Mouse (Mus musculus) heart, postnatal 0 days (tissue): Measurements from ENCODE around the gene Camta1.

Source experiments
- CTCF ChIP-seq: IDR thresholded peaks from 2 replicates; pipeline ENCODE4 v1.5.1; 2016; ENCODE audit warnings: antibody characterized with exemption, control low read depth, low read depth
- EP300 ChIP-seq: IDR thresholded peaks from 2 replicates; pipeline ENCODE4 v1.6.1; 2016; ENCODE audit warnings: antibody characterized with exemption, low read depth

DNA sequence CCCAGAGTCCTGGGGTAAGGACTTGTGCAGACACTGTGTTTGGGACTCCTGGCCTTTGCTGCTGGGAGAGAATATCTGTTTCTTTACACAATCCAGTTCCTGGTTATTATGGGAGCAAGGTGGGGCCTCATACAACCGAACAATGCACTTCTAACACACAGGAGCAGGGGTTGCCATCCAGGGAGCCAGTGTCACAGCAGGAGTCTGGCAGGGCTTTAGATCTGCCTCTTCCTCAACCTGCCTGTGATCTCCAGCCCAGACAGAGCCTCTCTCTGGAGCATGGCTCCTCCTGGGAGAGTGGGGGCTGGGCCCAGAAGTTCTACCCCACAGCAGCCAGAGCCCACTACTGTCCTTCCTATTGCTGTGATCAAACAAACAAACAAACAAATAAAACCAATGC lies 483.9 kb downstream of the Camta1 start:
- TF ChIP-seq EP300 (no peak), CTCF (no peak)
